Mouse (Mus musculus) adrenal gland, postnatal 4 days (tissue): ENCODE results near the gene Polr2f. TPM values are rescaled to one million over a fixed set of nuclear protein-coding genes. Genes with fewer than 3 reads are reported as not detected.

Source experiments
- DNase-seq, 2 experiments: peaks; one replicate each; pipeline ENCODE4 v3.0.0; 2021 to 2022; ENCODE audit warnings: low spot score in 2 of 2, mixed read lengths in 2 of 2
- total RNA-seq, 2 experiments: library from RNA; stranded (reverse); gene quantifications; 2 replicates each; pipeline ENCODE4 v1.2.3; 2021

Gene Polr2f
- total RNA-seq, 2 experiments from 2014 or later = 134 to 142 TPM

DNA sequence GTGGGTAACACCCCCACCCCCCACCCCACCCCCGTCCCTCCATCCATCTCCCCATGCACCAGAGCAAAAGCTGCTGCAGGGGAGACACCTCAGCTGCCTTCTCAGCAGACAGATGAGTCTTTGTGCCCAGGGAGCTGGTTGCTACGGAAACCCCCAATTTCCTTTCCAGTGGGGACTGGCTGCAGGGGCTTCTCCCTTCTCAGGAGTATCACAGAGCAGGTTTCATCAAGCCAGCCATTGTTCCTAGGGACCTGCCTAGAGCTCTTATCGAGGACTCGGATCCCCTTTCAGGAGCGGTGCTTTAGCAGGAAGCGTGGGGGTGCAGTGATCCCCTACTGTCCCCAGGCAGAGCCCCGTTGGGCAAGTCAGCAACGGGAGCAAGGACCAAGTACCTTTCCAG lies 11.1 kb downstream of the Polr2f start:
- no peak for DNase-seq

DNA sequence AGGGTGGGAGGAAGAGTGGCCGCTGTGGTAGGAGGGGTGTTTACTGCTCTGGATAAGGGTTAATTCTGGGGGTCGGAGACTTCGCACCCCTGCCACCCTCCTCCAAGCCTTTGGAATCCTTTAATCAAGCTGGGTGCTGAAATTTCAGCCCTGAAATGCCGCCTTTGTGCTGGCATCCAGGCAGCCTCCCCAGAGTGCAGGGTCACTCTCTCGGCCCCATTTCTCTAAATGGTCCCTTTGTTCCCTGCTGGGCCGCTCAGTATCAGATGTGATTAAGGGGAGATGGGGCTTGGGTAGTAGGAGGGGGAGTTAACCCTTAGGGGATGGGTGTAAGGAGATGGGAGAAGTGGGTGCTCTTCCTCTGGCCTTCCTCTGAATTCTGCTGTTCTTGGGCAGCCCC lies 11.9 kb downstream of the Polr2f start:
- DNase-seq = no peak

DNA sequence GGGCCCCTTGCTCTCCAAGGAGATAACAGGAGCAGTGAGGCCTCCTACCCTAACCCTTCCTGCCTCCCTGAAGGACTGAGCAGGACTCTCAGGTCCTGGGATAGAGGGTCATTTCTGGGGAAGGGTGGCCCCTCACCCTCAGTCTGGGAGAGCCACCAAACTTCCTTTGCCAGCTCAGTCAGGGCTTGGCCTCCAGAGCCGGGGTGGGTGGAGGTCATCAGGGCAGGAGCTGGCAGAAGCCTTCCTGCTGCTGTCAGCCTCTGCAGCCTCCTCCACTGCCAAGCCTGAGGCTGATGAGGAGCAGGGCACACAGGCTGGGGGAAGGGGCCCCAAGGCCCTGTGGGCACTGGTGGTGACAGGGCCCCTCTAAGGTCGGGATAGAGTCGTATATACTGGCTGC lies 14.8 kb downstream of the Polr2f start:
- DNase-seq = no peak

- DNase-seq = no peak
Observed at GRCm38 (mm10) chr15:79162301-79162700, 21.5 kb downstream of the Polr2f start.

DNA sequence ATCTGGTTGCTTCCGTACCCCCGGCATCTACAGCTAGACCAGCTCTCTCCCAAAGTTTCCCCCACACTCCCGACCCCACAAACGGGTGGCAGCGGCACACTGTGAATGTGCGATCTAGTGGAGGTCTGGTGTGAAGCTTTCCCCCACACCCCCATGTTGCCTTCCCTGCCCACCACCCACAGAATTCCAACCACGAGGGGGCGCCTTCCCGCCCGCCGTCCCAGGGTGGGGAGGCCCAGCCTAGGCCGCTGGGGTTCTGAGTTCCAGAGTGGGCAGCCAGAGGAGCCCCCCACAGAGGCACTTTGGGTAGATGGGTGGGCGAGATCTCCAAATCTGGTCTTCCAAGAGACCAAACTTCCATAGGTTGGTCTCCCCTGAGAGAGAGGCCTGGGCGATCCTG lies 22.0 kb downstream of the Polr2f start:
- DNase-seq = no peak

- no peak for DNase-seq
Observed at GRCm38 (mm10) chr15:79164251-79164650, 23.4 kb downstream of the Polr2f start.

DNA sequence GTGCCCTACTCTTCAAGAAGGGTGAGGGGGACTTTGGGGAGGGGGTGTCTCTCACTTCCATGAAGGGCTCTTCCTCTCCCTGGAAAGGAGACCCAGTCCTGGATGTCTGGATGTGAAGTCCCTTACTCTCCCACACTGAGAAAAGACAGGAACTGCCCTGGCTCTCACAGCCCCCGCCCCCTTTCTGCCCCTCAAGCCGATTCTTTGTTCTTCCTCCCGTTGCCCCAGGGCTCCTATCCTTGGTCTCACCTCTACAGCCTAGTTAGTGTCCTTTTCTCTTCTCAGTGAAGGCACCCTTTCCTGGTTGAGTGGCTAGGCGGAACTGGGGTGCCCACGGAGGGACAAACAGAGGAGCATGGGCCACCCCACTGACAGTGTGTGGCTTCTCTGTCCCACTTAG lies 24.3 kb downstream of the Polr2f start, which contains the start of gene Sox10:
Gene Sox10, minus strand, starts transcription at position 101 of the 400 bp plus-strand sequence.
- DNase-seq = no peak

DNA sequence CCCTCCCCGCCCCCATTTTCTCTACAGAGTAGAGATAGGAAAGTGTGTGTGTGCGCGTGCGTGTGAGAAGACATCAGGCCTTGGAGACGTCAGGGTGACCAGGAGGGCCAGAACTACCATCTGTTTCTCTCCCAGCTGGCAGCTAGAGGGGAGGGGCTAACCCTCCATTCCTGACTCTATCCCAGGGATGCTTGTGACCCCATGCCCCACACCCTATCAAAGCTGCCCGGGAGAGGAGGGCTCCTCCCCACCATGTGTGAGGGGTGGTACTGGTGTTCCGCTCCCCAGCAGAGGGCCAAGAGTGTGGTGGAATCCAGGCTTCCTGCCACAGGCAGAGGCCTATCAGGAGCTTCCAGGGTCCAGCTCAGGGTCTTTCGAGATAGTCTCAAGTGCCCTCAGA lies 25.9 kb downstream of the Polr2f start:
- no peak for DNase-seq

DNA sequence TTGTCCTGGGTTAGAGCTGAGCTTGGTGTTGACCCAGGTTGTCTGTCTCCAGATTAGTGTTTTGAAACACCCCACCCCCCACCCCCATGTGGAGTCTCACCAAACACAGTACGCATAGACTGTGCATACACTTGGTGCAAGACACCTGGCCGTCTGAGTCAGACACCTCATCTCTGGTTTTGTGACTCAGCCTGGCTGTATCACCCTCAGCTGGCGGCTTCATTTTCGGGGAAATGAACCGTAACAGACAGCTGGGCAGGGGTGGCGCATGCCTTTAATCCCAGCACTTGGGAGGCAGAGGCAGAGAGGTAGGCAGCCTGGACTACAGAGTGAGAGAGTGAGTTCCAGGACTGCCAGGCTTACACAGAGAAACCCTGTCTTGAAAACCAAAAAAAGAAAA lies 36.1 kb downstream of the Polr2f start:
- DNase-seq = no peak

GRCm38 (mm10) chr15:79185213-79185612 lies 44.4 kb downstream of the Polr2f start:
- DNase-seq = no peak

DNA sequence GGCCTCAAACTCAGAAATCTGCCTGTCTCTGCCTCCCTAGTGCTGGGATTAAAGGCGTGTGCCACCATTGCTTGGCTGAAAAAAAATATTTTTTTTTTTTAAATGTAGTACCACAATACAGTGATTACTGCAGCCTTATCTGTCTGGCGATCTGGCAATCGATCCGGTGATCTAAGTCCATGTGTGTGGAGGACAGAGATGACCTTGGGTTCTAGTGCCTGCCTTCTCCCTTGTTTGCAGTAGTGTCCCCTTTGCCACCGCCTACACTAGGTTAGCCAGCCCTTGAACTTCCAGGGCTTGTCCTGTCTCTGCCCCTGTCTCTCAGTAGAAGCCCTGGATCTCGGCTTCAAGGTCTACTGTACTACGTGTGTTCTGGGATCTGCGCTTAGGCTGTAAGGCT lies 47.0 kb downstream of the Polr2f start:
- DNase-seq = no peak

GRCm38 (mm10) chr15:79191426-79191825 lies 50.6 kb downstream of the Polr2f start:
- DNase-seq = no peak

DNA sequence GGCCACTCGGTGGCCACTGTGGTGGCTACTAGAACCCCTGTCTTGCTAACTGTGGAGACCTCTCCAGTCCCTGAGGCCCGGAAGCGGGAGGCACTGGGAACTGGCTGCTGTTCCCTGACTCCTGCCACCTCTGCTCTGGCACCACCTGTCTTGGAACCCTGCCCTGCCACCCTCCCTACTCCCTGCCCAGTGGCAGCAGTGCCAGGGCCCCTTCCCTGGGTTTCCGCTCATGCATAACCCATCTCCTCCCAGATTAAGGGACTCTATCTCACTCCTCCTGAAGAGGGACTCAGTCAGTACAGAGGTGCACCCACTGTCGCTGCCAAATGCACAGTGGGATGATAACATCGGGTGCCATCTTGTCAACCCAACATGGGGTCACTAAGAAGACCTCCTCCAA lies 51.6 kb downstream of the Polr2f start:
- no peak for DNase-seq

GRCm38 (mm10) chr15:79192885-79193845 lies 52.4 kb downstream of the Polr2f start:
- DNase-seq = no peak

- no peak for DNase-seq
Observed at GRCm38 (mm10) chr15:79194048-79194447, 53.2 kb downstream of the Polr2f start.

DNA sequence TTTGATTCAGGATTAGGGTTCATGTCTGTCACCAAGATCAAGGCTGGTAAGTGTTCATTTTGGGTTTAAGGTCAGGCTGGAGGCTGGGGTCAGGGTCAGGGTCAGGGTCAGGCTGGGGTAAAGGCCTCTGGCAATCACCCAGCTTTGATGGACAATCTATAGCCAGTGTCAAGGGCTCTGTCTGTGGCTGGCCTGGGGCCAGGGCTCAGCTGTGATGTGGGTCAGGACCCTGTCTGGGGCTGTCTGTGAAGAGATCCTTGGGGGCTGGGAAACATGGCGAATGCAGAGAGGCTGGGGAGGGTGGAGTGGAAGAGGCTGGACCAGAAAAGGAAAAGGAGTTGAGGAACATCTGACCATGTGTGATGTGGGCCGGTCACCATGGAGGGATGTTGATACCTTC lies 54.1 kb downstream of the Polr2f start:
- no peak for DNase-seq

DNA sequence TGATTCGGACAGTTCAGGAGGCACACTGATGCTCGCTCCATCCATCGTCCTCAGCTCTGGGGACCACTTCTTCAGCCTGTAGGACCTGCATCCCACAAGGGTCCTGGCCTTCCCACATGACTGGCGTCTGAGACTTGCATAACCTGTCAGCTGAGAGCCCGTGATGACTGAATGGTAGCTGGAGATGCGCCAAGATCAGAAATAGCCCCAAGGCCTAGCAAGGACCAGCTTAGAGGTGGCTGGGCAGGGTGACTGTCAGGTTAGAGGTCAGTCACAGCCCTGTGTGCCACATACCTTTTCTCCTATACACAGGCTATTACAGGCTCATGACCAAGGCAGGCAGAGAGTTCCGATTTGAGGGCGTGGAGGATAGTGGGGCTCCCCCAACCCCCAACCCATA lies 54.7 kb downstream of the Polr2f start:
- no peak for DNase-seq

DNA sequence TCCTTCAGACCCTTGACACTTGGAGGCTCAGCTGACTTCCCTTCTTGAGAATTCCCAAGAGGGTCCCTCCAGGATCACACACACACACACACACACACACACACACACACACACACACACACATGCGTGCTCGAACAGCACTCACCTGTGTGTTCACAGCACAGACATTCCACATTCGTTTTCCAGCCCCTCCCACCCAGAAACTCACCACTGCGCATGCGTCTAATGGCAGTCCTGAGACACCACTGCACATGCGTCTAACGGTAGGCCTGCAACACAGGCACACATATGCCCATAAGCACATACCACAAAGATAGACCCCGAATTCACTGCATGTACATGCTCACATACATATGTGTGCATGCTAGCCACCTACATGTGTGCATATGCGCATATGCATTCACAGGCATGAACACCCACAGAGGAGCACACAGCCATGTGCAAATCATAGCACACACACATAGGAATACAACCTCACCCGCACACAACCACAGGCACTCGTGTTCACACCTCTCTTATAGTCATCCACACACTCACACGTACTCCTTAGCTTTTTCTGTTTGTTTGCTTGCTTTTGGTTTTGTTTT lies 58.7 kb downstream of the Polr2f start:
- no peak for DNase-seq
